Mouse (Mus musculus) left cerebral cortex, postnatal 10 days (tissue): Measurements from ENCODE around the gene Ap1g2. TPM values are rescaled to one million over a fixed set of nuclear protein-coding genes. Genes with fewer than 3 reads are reported as not detected.

Source experiments
- DNase-seq, 2 experiments: peaks; one replicate each; pipeline ENCODE4 v3.0.0; 2021 to 2022; ENCODE audit warnings: low spot score in 2 of 2, mixed read lengths in 1 of 2; ENCODE audit errors: extremely low spot score in 1 of 2
- intact Hi-C: fragments of 180-260 bp; cut with DNase I; formaldehyde crosslinking; loops from one replicate; pipeline ENCODE4 v1.15.1; 2025
- total RNA-seq, 2 experiments: library from RNA; stranded (reverse); gene quantifications; 2 replicates each; pipeline ENCODE4 v1.2.3; 2021

The Ap1g2 gene
- total RNA-seq, 2 experiments from 2014 or later: 14.6 to 18.0 TPM

DNA sequence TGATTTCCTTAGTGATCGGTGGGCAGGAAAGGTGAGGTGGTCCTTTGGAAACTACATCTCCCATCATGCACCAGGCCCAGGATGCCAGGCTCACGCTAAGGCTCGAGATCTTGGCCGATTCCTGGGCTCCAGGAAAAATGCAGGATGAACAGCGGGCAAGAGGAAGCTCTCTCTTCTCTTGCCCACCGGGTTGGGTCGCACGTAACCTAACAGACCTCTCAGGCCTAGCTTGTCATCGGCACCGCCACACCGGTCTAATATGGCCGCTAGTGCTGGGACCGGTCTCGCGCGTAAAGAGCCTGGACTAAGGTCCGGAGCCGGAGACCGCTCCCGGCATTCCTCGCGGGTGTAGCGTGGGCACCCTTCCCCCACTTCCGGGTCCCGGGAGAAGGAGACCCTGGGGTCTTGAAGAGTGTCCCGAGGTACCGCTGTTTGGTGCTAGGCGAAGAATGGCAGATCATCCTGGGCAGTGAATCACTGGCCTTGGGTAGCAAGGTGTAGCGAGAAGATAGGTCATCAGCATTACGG is 11.6 kb downstream of the Ap1g2 start, which contains the start of gene Thtpa:
Thtpa (plus strand) TSS at position 81 of the 528 bp plus-strand sequence.
- intact Hi-C loops: no loop called here
- DNase-seq: peak; percentile 65 to 88

DNA sequence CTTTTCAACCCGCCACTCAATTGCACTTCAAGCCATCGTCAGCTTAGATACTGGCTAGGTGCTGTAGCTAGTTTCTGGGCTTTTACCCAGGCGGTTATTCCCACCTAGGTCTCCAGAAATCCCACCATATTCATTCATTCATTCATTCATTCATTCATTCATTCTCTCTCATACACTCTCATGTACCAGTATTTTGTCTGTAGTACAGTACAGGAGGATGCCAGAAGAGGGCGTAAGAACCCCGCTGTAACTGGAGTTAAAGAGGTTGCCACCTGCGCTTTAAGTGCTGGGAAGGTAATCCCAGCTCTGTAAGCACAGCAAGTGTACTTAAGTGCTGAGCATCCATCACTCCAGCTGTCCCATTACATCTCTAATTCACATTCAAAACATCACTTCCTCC is 12.5 kb downstream of the Ap1g2 start:
- intact Hi-C loops: no loop called here
- no peak for DNase-seq

GRCm38 (mm10) chr14:55092011-55092577 is 14.3 kb downstream of the Ap1g2 start, which contains the start of gene Zfhx2:
Gene Zfhx2, minus strand, starts transcription at chr14:55092324.
- DNase-seq: peak; percentile 91 to 93
- intact Hi-C loops: no loop called here

GRCm38 (mm10) chr14:55091209-55091865 is 15.1 kb downstream of the Ap1g2 start:
- intact Hi-C loops: no loop called here

GRCm38 (mm10) chr14:55089199-55089947 is 17.0 kb downstream of the Ap1g2 start:
- DNase-seq: peak in 1 of 2 experiments; percentile 60
- intact Hi-C loops: no loop called here

More at GRCm38 (mm10) chr14:55091209-55091865, 15.1 kb downstream of the Ap1g2 start:
- peak in 1 of 2 experiments; percentile 71 for DNase-seq

DNA sequence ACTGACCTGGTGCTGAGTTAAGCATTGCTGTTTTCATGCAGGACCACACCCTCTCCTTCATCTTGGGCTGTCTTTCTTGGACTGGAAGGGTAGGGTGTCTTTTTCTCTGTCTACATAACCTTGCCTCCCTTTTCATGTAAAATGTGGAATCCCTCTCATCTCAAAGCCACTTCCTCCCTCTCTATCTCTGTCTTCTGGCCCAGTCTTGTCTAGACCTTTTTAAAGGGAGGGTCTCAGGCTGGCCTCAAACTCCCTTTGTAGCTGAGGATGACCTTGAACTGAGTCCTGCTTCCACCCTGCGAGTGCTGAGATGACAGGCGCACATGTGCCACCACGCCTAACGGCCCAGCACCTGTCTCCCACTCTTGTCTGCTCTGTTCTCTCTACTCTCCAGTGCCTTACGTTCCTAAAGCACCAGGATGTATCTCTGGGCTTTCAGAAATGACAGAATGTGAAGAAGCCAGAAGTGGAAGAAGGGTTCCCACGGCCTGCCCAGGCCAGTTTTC is 20.3 kb downstream of the Ap1g2 start:
- DNase-seq: no peak
- intact Hi-C loops: no loop called here

GRCm38 (mm10) chr14:55085324-55086008 is 20.9 kb downstream of the Ap1g2 start:
- no peak for DNase-seq
- intact Hi-C loops: no loop called here

GRCm38 (mm10) chr14:55083481-55083880 is 22.9 kb downstream of the Ap1g2 start:
- DNase-seq: no peak
- intact Hi-C loops: no loop called here

DNA sequence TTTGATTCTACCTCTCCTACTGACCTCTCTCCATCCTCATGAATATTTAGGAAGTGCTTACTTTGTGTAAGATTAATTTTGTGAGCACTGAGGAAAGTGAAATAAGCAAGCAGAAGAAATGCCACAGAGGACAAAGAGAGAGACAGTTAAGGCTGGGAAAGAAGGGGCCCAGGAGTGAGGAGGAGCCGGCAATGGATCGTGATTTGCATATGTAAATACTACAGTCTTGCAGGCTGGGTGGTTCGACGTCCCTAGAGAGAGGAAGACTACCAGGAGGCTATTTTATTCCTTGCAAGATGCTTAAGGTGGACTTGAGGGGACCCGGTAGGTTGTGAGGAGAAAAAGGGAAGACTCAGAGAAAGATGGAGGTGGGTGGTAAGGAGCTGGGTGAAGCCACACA is 25.3 kb downstream of the Ap1g2 start:
- intact Hi-C loops: no loop called here
- no peak for DNase-seq

GRCm38 (mm10) chr14:55079214-55079970 is 27.0 kb downstream of the Ap1g2 start:
- peak in 1 of 2 experiments; percentile 79 for DNase-seq
- intact Hi-C loops: loop anchor here (5.0 kb wide), 1 partner anchor 52 kb away; no protein-coding TSS in a partner anchor

GRCm38 (mm10) chr14:55078366-55078989 is 27.9 kb downstream of the Ap1g2 start:
- intact Hi-C loops: loop anchor here (5.0 kb wide), 1 partner anchor 51 kb away; no protein-coding TSS in a partner anchor
- DNase-seq: no peak

DNA sequence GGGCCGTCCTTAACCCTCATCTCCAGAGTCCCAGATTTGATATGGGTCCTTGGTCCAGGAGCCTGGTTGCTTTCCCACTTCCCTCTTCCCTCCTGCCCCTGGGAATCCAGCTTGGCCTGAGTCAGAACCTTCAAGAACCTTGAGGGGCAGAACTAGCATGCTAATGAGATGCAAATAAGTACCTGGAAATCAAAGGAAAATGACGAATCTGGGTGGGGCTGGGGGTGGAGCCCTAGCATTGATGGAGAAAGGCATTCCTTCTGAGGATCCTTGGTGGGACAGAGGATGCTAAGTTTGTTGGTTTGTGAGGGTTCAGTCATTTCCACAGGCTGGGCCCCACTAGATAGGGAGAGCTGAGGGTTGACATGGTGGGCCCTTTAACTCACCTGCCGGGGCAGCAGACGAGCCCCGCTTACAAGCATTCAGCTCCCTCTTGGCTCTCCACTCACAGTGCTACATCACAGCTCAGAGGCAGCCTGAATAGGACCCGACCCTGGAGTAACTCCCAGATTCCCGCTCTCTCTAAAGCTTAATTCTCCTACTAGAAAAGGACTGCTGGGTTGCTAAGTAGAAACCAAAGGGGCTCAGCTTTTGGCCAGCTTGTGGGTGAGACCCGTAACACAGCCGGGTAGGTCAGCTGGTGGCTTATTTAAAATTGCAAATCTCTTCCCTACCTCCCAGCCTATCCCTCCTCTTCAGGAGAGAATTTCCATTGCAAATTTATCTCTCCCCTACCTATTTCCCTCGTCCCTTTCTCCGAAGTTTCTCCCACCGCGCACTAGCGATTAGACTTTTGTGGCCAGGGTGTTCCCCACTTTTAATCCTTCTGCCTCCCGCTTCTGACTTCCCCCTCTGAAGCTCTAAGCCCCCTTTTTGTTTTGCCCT is 28.7 kb downstream of the Ap1g2 start:
- no peak for DNase-seq

DNA sequence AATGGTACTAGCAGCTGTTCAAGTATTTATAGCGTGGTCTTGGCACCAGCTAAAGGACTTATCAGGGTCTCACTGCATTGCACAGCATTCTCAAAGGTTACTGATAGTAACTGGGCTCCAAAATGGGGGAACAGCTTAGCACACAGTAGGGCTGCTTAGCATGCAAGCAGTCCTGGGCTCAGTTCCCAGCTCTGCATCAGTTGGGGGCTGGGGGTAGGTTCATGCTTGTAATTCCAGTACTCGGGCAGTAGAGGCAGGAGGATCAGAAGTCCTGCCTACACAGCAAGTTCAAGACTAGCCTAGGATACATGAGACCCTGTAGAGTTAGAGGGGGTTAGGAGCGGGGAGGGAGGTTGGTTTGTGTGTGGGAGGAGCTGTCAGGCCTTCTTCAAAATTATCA is 29.4 kb downstream of the Ap1g2 start:
- no peak for DNase-seq
- intact Hi-C loops: loop anchor here (5.0 kb wide), 1 partner anchor 50 kb away; no protein-coding TSS in a partner anchor

More for the DNA sequence above, 28.7 kb downstream of the Ap1g2 start:
- intact Hi-C loops: loop anchor here (5.0 kb wide), 1 partner anchor 50 kb away; no protein-coding TSS in a partner anchor

GRCm38 (mm10) chr14:55076224-55076623 is 30.2 kb downstream of the Ap1g2 start:
- peak; percentile 65 to 77 for DNase-seq
- intact Hi-C loops: loop anchor here (5.0 kb wide), 1 partner anchor 49 kb away; no protein-coding TSS in a partner anchor

GRCm38 (mm10) chr14:55074416-55074815 is 32.0 kb downstream of the Ap1g2 start:
- DNase-seq: no peak
- intact Hi-C loops: no loop called here

DNA sequence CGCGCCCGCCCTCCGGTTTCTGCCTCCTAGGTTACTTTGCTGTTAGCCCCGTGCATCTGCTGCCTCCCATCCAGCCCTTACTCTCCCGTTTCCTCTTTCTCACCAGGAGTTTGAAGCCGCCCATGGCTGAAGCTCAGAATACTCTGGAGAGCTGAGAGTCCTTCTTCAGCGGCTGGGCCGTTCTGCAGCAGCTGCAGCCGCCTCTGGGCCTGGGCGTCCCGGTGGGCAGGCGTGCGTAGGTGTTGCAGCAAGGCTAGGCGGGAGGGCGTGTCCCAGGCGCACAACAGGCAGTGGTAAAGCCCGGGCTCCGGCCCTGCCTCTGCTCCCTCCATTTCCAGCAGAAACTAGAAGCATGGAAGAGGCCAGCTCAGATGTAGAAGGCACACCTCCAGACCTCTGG is 34.6 kb downstream of the Ap1g2 start:
- DNase-seq: no peak
- intact Hi-C loops: no loop called here
